Mouse (Mus musculus) CH12.LX (cell line): Measurements from ENCODE around the gene Nap1l4. TPM values are rescaled to one million over a fixed set of nuclear protein-coding genes. Genes with fewer than 3 reads are reported as not detected.

Experiments
- DNase-seq: peaks from one replicate; pipeline ENCODE4 v3.0.0-alpha.2; 2013; ENCODE audit errors: extremely low read depth
- H3K27ac ChIP-seq: 2 replicates; pipeline ENCODE4 v1.5.1; 2012; ENCODE audit warnings: low read depth, mild to moderate bottlenecking, control low read depth, moderate library complexity; ENCODE audit not compliant: insufficient read depth
- H3K27me3 ChIP-seq: replicated peaks from 2 replicates; pipeline ENCODE3; 2012; ENCODE audit warnings: inconsistent platforms
- H3K36me3 ChIP-seq, 2 experiments: replicated peaks in 1 of 2; 2 replicates each; pipeline versions ENCODE3 to v1.6.1; 2012; ENCODE audit warnings: inconsistent platforms in 1 of 2, low read length in 1 of 2, mild to moderate bottlenecking in 1 of 2, mixed read lengths in 1 of 2, moderate library complexity in 1 of 2; ENCODE audit not compliant: control insufficient read depth in 1 of 2, insufficient read depth in 1 of 2
- H3K4me1 ChIP-seq, 2 experiments: 2 replicates each; pipeline ENCODE4 v1.6.1; 2012; ENCODE audit warnings: inconsistent platforms in 1 of 2, moderate library complexity in 1 of 2; ENCODE audit not compliant: insufficient read depth in 2 of 2, control insufficient read depth in 1 of 2
- H3K4me2 ChIP-seq: 2 replicates; pipeline ENCODE4 v1.6.1; 2012; ENCODE audit warnings: low read depth, mild to moderate bottlenecking, control low read depth; ENCODE audit not compliant: poor library complexity, insufficient read depth, severe bottlenecking
- H3K4me3 ChIP-seq, 3 experiments: fragments of 150-350 bp in 1 of 3; sonication (generic) in 1 of 3; replicated peaks in 1 of 3; 2 replicates each; pipeline versions ENCODE3 to v1.5.1; 2011 to 2012; ENCODE audit warnings: low read depth in 2 of 3, low read length in 2 of 3, mild to moderate bottlenecking in 2 of 3, moderate library complexity in 2 of 3, control low read depth in 1 of 3, improper control_type of control experiment in 1 of 3, inconsistent platforms in 1 of 3, mixed read lengths in 1 of 3; ENCODE audit not compliant: poor library complexity in 1 of 3
- H3K79me2 ChIP-seq: replicated peaks from 2 replicates; pipeline ENCODE4 v1.6.1; 2012; ENCODE audit warnings: mild to moderate bottlenecking, moderate library complexity; ENCODE audit not compliant: control insufficient read depth, poor library complexity, insufficient read depth, severe bottlenecking; ENCODE audit errors: extremely low read depth
- H3K9ac ChIP-seq: 2 replicates; pipeline ENCODE4 v1.6.1; 2012; ENCODE audit warnings: low read depth, mild to moderate bottlenecking, control low read depth, moderate library complexity; ENCODE audit not compliant: insufficient read depth
- H3K9me3 ChIP-seq: replicated peaks from 2 replicates; pipeline ENCODE3; 2012; ENCODE audit warnings: low read length, inconsistent platforms, mixed read lengths
- BHLHE40 ChIP-seq: IDR thresholded peaks from 2 replicates; pipeline ENCODE4 v1.6.1; 2011; ENCODE audit warnings: mild to moderate bottlenecking, low read depth, low read length, improper control_type of control experiment
- CHD2 ChIP-seq: IDR thresholded peaks from 2 replicates; pipeline ENCODE4 v1.6.1; 2011; ENCODE audit warnings: low read length, improper control_type of control experiment
- ELF1 ChIP-seq: IDR thresholded peaks from 2 replicates; pipeline ENCODE4 v1.6.1; 2014; ENCODE audit warnings: low read depth, mild to moderate bottlenecking, inconsistent platforms, low read length, improper control_type of control experiment
- KAT2A ChIP-seq: IDR thresholded peaks from 2 replicates; pipeline ENCODE4 v1.6.1; 2012; ENCODE audit warnings: low read length, improper control_type of control experiment, inconsistent platforms; ENCODE audit not compliant: insufficient replicate concordance
- MAFK ChIP-seq: IDR thresholded peaks from 2 replicates; pipeline ENCODE4 v1.6.1; 2011; ENCODE audit warnings: low read length, improper control_type of control experiment; ENCODE audit not compliant: insufficient replicate concordance
- NELFE ChIP-seq: IDR thresholded peaks from 2 replicates; pipeline ENCODE4 v1.6.1; 2011; ENCODE audit warnings: low read depth, low read length, improper control_type of control experiment
- PAX5 ChIP-seq: IDR thresholded peaks from 2 replicates; pipeline ENCODE4 v1.6.1; 2012; ENCODE audit warnings: low read length, inconsistent platforms, mixed read lengths
- POLR2A ChIP-seq: IDR thresholded peaks from 2 replicates; pipeline ENCODE4 v1.6.1; 2011; ENCODE audit warnings: low read depth, mild to moderate bottlenecking, improper control_type of control experiment, low read length
- RAD21 ChIP-seq: IDR thresholded peaks from 2 replicates; pipeline ENCODE4 v1.6.1; 2011; ENCODE audit warnings: low read depth, mild to moderate bottlenecking, low read length, improper control_type of control experiment, moderate library complexity
- RCOR1 ChIP-seq: conservative IDR thresholded peaks from 2 replicates; pipeline ENCODE4 v1.6.1; 2012; ENCODE audit warnings: low read depth, mild to moderate bottlenecking, inconsistent platforms, low read length, improper control_type of control experiment
- SIN3A ChIP-seq: IDR thresholded peaks from 2 replicates; pipeline ENCODE4 v1.6.1; 2012; ENCODE audit warnings: low read length, improper control_type of control experiment, inconsistent platforms
- UBTF ChIP-seq: IDR thresholded peaks from 2 replicates; pipeline ENCODE4 v1.6.1; 2012; ENCODE audit warnings: low read depth, mild to moderate bottlenecking, inconsistent platforms, low read length, improper control_type of control experiment, moderate library complexity
- USF1 ChIP-seq: IDR thresholded peaks from 2 replicates; pipeline ENCODE4 v1.6.1; 2014; ENCODE audit warnings: low read depth, mild to moderate bottlenecking, inconsistent platforms, low read length, improper control_type of control experiment
- ZC3H11A ChIP-seq: IDR thresholded peaks from 2 replicates; pipeline ENCODE4 v1.6.1; 2012; ENCODE audit warnings: low read depth, mild to moderate bottlenecking, inconsistent platforms, low read length, improper control_type of control experiment
- ZMIZ1 ChIP-seq: IDR thresholded peaks from 2 replicates; pipeline ENCODE4 v1.6.1; 2012; ENCODE audit warnings: low read depth, mild to moderate bottlenecking, inconsistent platforms, low read length, improper control_type of control experiment
- dilution Hi-C: fragments of 300-500 bp; cut with MboI; formaldehyde crosslinking; loops from 2 replicates; pipeline ENCODE4 v1.14.3; 2020; ENCODE audit warnings: low sequenced_read_pairs; ENCODE audit not compliant: extremely low pct_unique_long_range_greater_than_20kb, extremely low pct_ligation_motif_present
- in situ Hi-C: fragments of 300-500 bp; cut with MboI; formaldehyde crosslinking; loops from 3 replicates; pipeline ENCODE4 v1.14.3; 2019; ENCODE audit warnings: low sequenced_read_pairs, low pct_ligation_motif_present, low pct_unique_long_range_greater_than_20kb, mixed read lengths
- polyA plus RNA-seq: library from polyadenylated mRNA; unstranded; fragments of >175 nt; gene quantifications from 2 replicates; pipeline ENCODE4 v1.2.1, GENCODE M21; 2012; ENCODE audit warnings: low read depth; ENCODE audit not compliant: insufficient read length
- total RNA-seq, 2 experiments: library from RNA; depleted of rRNA; stranded (reverse); fragments of 300-350 nt in 1 of 2; fragments of >200 nt in 1 of 2; gene quantifications; 2 replicates each; pipeline ENCODE4 v1.2.3; 2012 to 2014

Nap1l4 gene
- total and polyA plus RNA-seq, 3 experiments, result 121 to 175 (median 154) TPM

DNA sequence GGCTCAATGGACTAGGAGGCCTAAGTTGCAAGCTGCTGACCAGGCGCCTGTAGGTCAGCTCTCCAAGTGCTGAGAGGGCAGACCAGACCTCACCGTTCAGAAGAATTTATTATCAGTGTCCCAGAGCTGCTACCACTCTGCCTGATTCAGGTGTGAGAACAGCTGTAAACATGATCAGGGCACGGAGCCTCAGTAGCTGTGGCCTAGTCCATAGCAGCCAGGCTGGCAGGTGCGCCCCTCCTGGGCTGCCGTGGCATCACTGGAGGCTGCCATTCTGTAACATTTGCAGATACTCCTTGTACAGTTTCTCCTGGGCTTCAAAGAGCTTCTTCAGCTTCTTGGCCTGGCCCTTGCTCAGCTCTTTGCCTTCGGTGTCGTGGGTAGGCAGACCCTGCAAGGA is 8.7 kb upstream of the Nap1l4 start:
- in situ Hi-C loops, result no loop called here
- Histone ChIP-seq H3K27me3 (no peaks in the 10 kb centered on the region), H3K4me1 (no peaks in the 10 kb centered on the region), H3K4me2 (no peak overlapping the region), H3K4me3 (no peak overlapping the region), H3K9ac (no peak overlapping the region), H3K9me3 (no peaks in the 10 kb centered on the region), H3K27ac (no peak overlapping the region), H3K79me2 (no peaks in the 10 kb centered on the region), H3K36me3 (peaks cover 88 to 97% of the 10 kb centered on the region in 2 experiments)
- TF ChIP-seq RAD21 (no peak), CHD2 (no peak)
- dilution Hi-C loops, result no loop called here
- no peak for DNase-seq

DNA sequence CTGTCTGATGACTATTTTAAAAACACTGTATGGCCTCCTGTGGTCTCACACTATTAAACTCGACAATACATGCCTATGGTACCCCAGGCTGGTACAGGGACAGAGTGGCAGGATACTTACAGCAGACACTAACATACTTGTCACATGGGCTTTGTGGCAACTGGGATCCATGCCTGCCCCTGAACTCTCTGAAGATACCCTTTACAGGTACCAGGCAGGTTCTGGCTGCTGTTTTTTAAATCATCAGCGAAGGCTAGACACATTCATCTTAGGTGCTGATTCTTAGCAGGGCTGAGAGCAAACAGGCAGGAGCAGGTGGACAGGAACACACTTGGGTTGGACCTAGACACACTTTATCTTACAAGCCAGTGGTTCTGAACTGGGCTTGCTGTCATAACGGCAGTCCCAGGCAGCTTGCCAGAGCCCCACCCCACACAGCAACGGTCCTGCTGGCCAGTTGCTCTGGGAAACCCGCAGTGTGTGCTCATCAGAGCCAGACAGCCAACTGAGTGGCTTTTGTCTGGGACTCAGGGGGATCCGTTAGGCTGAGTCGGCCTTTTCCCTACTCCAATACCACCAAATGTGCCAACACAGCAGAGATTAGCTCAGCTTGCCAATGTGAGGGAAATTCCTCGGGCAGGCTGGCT is 8.2 kb upstream of the Nap1l4 start:
- in situ Hi-C loops, result no loop called here
- no peaks in the 10 kb centered on the region for H3K79me2 ChIP-seq
- no peak overlapping the region for H3K9ac ChIP-seq
- H3K27ac ChIP-seq, result no peak overlapping the region
- peaks cover 85 to 94% of the 10 kb centered on the region in 2 experiments for H3K36me3 ChIP-seq
- no peak for DNase-seq
- dilution Hi-C loops, result no loop called here
- no peaks in the 10 kb centered on the region for H3K27me3 ChIP-seq
- no peak overlapping the region for H3K4me3 ChIP-seq
- TF ChIP-seq POLR2A, result no peak
- TF ChIP-seq RCOR1, result no peak
- no peak for TF ChIP-seq USF1
- no peak for TF ChIP-seq ZC3H11A
- TF ChIP-seq PAX5, result no peak
- no peak for TF ChIP-seq UBTF
- no peak for TF ChIP-seq ELF1
- no peak for TF ChIP-seq BHLHE40
- TF ChIP-seq KAT2A, result no peak
- TF ChIP-seq ZMIZ1, result no peak
- TF ChIP-seq SIN3A, result no peak
- TF ChIP-seq NELFE, result no peak
- no peak for TF ChIP-seq MAFK
- no peaks in the 10 kb centered on the region for H3K4me1 ChIP-seq
- no peak overlapping the region for H3K4me2 ChIP-seq
- no peaks in the 10 kb centered on the region for H3K9me3 ChIP-seq
